Mouse (Mus musculus): ENCODE data around the gene Tiprl.
A peak's percentile ranks its signal among the peaks of the same experiment; 100 is the strongest.

Tiprl gene

GRCm38 (mm10) chr1:165203488-165204035, 33.2 kb downstream of the Tiprl start:
- no peak for DNase-seq (ENCODE audit: low read depth, low spot score)

- DNase-seq (ENCODE audit: low read depth, low spot score) = no peak
Observed at GRCm38 (mm10) chr1:165201445-165202012, 35.3 kb downstream of the Tiprl start.

DNA sequence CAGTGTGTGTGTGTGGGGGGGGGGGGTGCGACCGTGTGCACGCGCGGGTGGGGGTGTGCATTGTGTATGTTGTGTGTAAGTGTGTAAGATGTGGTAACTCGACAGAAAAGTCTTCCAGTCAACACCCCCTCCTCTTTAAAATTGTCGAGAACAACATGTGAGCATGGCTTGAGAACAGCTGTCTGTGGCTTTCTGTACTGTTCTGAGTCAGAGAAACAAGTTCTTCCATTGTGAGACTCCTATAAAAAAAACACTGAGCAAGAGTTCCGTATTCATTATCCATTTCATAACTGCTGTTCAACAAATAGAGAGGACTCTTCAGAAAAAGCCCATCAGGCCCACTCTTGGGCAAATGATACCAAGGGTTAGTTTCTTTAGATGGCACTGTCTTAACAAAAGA, 36.0 kb downstream of the Tiprl start:
- DNase-seq (ENCODE audit: low read depth, low spot score) = no peak

DNA sequence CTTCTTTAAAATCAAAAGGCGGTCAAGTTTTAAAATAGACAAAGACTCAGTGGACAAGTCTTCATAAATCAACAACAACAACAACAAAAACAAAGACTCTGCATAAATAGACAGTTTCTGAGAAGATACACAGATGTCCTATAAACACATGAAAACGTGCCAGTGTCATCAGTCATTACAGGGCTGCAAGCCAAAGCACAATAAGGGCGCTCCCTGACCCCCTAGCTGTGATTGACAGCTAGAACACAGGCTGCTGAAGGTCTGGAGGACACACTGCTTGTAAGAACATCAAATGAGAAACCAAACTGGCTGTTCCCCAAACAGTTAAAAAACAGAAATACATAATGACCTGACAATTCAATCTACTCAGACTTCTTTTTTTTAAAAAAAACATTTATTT, 37.2 kb downstream of the Tiprl start:
- DNase-seq (ENCODE audit: low read depth, low spot score) = no peak

DNA sequence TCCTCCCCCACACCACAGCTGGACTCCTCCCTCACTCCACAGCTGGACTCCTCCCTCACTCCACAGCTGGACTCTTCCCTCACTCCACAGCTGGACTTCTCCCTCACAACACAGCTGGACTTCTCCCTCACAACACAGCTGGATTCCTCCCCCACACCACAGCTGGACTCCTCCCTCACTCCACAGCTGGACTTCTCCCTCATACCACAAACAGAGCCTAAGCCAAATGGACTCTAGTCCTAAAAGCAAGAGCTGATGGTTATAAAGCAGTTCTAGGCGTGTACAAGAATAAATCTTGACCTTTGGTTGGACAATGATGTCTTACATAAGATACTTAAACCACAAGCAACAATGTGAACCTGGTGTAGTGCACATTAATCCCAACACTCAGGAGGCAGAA, 37.8 kb downstream of the Tiprl start:
- no peak for DNase-seq (ENCODE audit: low read depth, low spot score)

DNA sequence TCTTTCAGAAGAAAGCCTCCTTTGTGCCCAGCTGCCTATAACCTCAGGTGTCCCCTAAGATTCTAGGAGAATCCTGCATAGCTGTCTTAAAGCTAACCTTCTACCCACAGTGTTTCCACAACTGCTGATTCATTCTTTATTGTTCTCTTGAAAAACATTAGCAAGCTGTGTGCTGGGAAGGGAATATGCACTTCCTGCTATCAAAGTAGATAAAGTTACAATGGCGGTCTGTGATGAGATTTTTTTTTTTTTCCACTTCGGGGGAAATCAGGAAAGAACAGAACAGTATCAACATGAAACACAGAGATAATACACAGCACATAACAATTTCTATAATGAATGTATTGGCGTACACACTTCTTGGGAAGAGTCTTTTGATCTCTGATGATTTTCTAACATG, 38.9 kb downstream of the Tiprl start:
- DNase-seq (ENCODE audit: low read depth, low spot score) = no peak

DNA sequence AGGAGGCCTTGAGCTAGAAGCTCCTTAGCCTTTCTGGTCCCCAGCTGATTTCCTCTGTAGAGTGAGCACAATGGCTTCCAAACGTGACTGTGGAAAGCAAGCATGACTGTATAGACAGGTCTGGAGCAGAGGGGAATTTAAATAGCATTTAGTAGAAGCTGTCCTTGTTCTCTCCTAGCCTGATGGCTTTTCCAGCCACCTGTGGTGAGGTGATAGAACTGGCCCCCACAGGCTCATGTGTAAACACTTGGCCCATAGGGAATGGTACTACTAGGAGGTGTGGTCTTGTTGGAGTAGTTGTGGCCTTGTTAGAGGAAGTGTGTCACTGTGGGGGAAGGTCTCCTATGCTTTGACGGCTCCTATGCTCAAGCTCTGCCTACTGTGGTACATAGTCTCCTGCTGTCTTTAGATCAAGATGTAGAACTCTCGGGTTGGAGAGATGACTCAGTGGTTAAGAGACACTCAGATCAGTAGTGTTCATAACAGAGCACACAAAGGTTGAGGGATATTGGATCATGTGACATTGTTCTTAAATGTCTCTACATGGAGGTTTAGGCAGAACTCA, 41.3 kb downstream of the Tiprl start:
- no peak for DNase-seq (ENCODE audit: low read depth, low spot score)

GRCm38 (mm10) chr1:165194662-165195013, 42.2 kb downstream of the Tiprl start:
- no peak for DNase-seq (ENCODE audit: low read depth, low spot score)

GRCm38 (mm10) chr1:165193880-165194661, 42.7 kb downstream of the Tiprl start, which contains the start of gene Sft2d2:
Gene Sft2d2 (minus strand): TSS chr1:165194438.
- DNase-seq (ENCODE audit: low read depth, low spot score) = peak; percentile 66

DNA sequence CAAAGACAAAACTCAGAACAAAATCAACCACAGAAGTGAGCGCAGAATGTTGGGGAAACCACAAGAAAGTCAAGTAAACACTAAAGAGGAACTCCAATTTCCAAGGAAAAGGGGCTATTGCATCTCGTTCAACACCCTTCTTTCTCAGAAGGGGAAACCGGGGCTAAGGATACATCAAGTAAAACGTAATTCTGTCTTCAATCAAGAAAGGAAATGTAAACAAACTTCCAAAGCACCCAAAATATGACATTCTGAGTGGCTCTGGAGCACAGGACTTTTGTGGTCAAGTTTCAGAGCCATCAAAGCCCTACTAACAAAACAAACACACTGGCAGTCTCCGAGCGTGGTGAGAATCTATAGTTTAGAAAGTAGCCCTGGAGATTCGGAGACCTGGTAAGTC, 43.4 kb downstream of the Tiprl start:
- no peak for DNase-seq (ENCODE audit: low read depth, low spot score)

DNA sequence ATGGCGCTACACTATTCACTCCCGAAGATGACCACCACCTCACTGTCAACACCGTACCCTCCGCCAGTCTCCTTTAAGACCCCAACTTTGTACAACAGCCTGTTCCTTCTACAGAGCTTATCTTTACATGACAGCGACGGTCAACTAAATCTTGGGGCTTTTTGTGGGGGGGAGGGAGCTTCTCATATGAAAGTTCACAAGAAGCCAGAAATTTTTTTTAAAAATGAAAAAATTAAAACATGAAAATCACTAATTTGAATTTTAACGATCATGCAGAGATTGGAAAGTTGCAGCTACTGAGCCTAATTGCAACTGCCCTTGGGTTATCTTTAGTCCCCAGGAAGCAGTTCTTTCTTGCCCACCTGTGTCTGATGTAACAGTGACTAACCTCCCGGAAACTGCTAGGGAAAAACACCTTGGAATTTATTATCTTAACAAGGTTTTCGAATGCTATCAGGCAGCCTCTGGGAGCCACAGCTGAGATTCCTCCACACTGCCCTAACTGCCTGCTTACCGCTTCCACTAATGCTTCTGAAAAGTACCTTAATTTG, 44.0 kb downstream of the Tiprl start:
- DNase-seq (ENCODE audit: low read depth, low spot score) = no peak

DNA sequence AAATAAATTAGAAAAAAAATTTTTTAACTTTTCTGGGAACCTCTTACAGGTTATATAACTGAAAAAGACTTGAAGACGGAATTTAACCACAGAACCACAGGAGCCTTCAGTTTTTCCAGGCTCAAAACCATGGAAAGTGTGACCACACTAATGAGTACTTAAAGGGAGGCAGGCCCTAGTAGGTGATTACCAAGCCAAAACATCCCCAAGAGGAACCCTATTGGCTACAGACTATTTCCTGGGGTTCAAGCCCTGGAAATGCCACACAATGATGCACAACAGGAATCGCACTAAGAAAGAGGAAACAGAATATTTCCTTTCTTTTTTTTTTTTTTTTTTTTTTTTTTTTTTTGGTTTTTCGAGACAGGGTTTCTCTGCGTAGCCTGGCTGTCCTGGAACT, 44.7 kb downstream of the Tiprl start:
- DNase-seq (ENCODE audit: low read depth, low spot score) = no peak

GRCm38 (mm10) chr1:165191611-165192010, 45.2 kb downstream of the Tiprl start:
- DNase-seq (ENCODE audit: low read depth, low spot score) = no peak

GRCm38 (mm10) chr1:165190571-165191273, 46.1 kb downstream of the Tiprl start:
- DNase-seq (ENCODE audit: low read depth, low spot score) = no peak

DNA sequence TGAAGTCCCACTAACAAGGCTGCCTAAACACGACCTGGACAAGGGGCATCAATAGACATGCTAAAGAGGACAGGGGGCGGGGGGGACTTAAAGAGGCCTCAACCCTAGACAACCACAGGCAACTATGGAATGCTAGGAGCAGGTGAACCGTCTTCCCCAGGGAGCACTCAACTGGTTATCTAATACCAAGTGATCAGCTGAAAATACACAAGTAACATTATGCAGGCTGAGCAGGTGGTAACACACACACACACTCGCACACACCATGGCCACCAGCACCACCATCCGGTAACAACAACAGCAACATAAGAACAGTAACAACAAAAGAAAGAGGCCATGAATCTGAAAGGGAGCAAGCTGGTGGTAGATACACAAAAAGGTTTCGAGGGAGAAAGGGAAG, 46.7 kb downstream of the Tiprl start:
- DNase-seq (ENCODE audit: low read depth, low spot score) = no peak

GRCm38 (mm10) chr1:165188806-165189580, 47.8 kb downstream of the Tiprl start:
- DNase-seq (ENCODE audit: low read depth, low spot score) = no peak

GRCm38 (mm10) chr1:165187357-165187756, 49.4 kb downstream of the Tiprl start:
- DNase-seq (ENCODE audit: low read depth, low spot score) = no peak

DNA sequence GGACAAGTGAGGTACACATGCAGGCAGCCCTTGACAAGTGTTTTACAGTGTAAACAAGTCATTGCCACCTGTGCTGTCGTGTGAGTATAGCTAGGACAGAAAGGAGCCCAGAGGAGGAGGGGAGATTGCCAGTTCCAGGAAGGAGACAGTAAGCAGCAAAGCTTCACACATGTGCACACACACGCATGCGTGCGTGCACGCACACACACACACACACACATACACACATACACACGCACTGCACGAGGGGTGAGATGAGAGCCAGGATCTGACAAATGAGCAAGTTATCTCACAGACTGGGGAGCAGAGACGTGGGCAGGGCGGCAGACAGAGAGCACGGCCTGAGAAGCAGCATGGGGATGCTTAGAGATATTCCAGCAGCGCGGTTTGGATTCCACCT, 50.3 kb downstream of the Tiprl start:
- DNase-seq (ENCODE audit: low read depth, low spot score) = no peak

- DNase-seq (ENCODE audit: low read depth, low spot score) = peak; percentile 31
Observed at GRCm38 (mm10) chr1:165185116-165185515, 51.7 kb downstream of the Tiprl start.

- no peak for DNase-seq (ENCODE audit: low read depth, low spot score)
Observed at GRCm38 (mm10) chr1:165184178-165184577, 52.6 kb downstream of the Tiprl start.

GRCm38 (mm10) chr1:165183400-165183799, 53.4 kb downstream of the Tiprl start:
- no peak for DNase-seq (ENCODE audit: low read depth, low spot score)
